Comparison of ENCODE assay signal across 21 mouse cellular contexts in genomic region chr14:61898664-61899063, GRCm38 (mm10).
"Had no signal": no experiment of that assay in that cellular context is flagged by ENCODE, and none has a peak within 500 bp of the region (broad histone marks: within the 10 kb centered on the region; RNA-seq: fewer than 3 reads in every experiment).

No protein-coding gene starts in this region.

- H3K27me3 ChIP-seq: hindbrain, embryonic 13.5 days; hindbrain, embryonic 15.5 days; liver, embryonic 13.5 days; liver, embryonic 15.5 days had no signal

- H3K4me1 ChIP-seq: heart, embryonic 13.5 days; heart, embryonic 15.5 days; hindbrain, embryonic 13.5 days; hindbrain, embryonic 15.5 days; limb, embryonic 10.5 days; limb, embryonic 12.5 days; liver, embryonic 13.5 days; liver, embryonic 15.5 days had no signal

- H3K27ac ChIP-seq: heart, embryonic 13.5 days; heart, embryonic 15.5 days; hindbrain, embryonic 13.5 days; hindbrain, embryonic 15.5 days; hindbrain, postnatal 0 days; kidney, postnatal 0 days; layer of hippocampus, adult 2 months; left cerebral cortex, adult 2 months; limb, embryonic 10.5 days; limb, embryonic 12.5 days; liver, embryonic 13.5 days; liver, embryonic 15.5 days had no signal

- DNase-seq: forebrain, postnatal 0 days; gastrocnemius, postnatal 14 days; gastrocnemius, postnatal 36 days; heart, adult 18-20 months; heart, postnatal 14 days; heart, postnatal 36 days; liver; liver, embryonic 13.5 days; liver, postnatal 0 days; lung, adult 2 months had no signal

- H3K36me3 ChIP-seq: heart, embryonic 13.5 days; heart, embryonic 15.5 days; hindbrain, embryonic 13.5 days; hindbrain, embryonic 15.5 days; limb, embryonic 10.5 days; limb, embryonic 12.5 days; liver, embryonic 13.5 days; liver, embryonic 15.5 days had no signal

- H3K4me3 ChIP-seq: heart, embryonic 13.5 days; heart, embryonic 15.5 days; hindbrain, embryonic 13.5 days; hindbrain, embryonic 15.5 days; layer of hippocampus, adult 2 months; left cerebral cortex, adult 2 months; limb, embryonic 10.5 days; limb, embryonic 12.5 days; liver, embryonic 13.5 days; liver, embryonic 15.5 days had no signal
